Mouse (Mus musculus): ENCODE measurements at regions not wholly inside any gene's neighbourhood (a gene's known extent, or its start where the extent isn't known, plus 50 kb on each side); places are given as distances from the start of the nearest gene placed in this dataset.

DNA sequence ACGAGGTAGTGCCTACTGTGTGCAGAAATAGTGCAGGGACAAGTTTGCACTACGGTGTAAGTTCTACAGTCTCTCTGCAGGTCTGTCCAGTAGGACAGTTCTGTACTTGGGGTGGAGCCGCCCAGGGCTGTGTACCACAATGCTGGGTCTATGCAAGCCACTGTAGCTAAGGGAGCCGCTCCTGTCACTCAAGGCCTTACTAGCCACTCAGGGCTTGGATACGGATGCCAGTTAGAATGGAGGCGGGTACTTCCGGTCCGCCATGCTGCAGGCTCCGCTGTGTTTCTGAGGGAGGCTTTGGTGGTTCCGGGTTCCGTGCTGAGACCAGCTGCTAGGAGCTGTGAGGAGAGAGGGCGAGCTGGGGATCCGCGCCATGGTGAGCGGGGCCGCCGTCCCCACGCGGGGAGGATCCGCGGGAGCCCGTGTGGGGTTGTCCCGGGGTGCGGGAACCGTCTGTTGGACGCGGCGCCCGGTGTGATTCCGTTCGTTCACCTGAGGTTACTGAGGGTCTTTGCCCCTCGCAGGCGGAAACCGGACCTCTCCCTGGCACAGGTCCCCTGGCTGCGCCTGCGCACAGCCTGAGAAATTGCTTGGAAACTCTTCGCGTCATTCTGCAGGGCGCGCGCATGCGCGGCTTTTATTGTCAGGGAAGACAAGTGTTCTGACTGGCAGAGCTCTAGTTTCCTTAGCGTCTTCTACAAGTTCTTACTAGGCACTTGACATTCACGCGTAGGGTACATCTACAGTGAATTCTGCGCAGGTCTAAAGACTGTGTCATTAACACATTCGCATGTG is 51.0 kb upstream of the Zfp873 start:
- DNase-seq (ENCODE audit: low read depth): peak; percentile 54
